Mouse (Mus musculus) adrenal gland (tissue): ENCODE data around the gene Asb13.

ENCODE experiments used
- intact Hi-C: fragments of 180-260 bp; cut with DNase I; formaldehyde crosslinking; loops from one replicate; pipeline ENCODE4 v1.15.1; 2025

Asb13 gene

DNA sequence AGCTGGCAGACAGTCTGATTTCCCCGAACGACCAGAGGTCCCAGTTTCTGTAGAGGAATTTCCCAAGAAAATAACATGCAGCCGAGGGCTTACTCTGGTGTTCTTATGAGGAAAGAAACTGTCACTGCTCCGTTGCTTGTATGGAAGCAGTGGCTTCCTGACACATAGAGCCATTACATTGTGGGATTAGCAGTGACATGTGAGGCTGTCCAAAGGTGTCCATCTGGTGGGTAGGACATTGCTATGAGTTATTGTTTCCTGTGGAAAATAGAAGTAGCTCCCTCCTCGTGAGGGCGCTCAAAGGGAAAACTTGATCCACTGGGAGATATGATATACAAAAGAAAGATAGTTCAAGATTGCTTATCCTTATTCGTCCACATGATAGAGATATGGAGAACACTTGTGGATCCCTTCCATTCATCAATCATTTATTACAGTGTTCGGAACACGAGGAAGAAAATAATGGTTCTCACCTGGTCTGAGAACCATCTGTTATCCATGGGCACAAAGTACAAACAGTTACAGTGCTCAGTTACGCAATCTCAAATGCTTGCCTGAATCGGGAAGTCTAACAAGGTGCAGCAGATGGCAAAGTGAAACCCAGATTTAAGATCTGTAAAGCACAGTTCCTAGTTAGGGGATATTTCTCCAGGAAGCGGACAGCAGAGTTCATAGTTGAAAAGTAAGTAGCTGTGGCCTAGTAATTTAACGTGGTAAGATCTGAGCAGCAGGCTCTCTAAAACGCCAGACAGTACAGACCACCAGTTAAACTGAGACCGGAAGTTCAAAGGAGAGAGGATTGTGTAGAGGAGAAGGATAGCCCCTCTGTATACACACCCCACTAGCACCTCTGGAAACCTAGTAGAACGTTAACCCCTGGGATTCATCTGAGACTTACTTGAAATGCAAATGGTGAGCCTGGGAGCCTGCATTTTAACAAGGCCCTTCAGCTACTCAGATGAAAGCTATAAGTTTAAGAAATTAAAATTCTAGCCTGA is 25.6 kb downstream of the Asb13 start:
- intact Hi-C loops = no loop called here

DNA sequence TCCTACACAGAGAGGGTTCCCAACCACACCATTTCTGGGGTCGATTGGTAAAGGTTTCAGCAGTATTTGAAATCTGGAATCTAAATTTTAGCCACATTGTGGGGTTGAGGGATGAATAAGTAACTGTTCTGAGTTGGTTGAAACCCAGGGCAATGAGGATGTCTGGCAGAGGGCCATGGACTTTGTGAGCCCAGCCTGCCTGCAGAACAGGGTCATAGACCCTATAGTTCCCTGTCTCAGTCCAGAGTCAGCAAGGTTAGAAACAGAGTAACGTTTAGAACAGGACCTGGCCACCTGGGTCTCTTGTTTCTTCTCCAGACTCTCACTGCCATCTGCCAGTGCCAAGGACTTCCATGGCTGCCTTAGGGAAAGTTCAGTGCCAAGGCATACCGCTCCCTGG is 30.4 kb downstream of the Asb13 start:
- intact Hi-C loops = loop anchor here (1.0 to 2.0 kb wide), 2 partner anchors 235 to 337 kb away; no protein-coding TSS in a partner anchor

DNA sequence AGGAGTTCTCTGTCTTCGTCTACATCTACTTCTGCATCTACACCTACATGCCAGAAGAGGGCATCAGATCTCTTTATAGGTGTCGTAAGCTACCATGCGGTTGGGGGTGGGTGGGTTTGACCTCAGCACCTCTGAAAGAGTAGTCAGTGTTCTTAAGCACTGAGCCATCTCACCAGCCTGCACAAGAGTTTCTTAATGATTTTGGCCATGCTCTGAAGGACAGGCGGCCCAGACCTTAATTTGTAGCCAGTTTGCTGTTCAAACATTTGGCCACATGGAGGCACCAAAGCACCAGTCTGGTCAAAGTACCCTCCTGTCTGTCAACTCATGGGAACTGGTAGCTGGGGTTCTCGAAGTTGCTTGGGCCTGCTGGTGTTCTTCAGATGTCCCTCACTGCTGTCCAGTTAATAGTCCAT is 31.5 kb downstream of the Asb13 start:
- intact Hi-C loops = loop anchor here (2.0 kb wide), 1 partner anchor 233 kb away; no protein-coding TSS in a partner anchor

DNA sequence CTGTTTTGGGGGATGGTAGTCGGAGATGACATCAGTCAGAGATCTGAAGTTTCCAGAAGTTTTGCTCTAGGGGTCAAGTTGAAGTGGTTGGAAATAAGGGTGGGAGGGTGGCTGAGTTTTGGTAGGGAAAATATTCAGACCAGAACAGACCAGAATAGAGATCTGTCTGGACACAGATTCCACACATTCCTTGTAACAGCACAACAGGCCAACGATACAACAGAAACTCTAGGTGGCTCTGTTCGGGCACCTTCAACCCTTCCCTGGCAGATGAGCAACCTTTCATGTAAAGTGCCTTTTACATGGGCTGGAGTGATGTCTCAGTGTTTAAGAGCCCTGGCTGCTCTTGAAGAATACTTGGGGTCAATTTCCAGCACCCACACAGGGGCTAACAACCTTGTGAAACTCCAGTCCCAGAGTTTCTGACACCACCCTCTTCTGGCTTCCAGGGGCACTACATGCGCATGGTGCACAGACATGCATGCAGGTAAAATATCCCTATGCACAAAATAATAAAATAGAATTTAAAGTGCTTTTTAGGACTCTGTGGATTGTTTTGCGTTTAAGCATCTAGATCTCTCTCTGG is 33.5 kb downstream of the Asb13 start:
- intact Hi-C loops = loop anchor here (1.0 kb wide), 1 partner anchor 228 kb away; no protein-coding TSS in a partner anchor

DNA sequence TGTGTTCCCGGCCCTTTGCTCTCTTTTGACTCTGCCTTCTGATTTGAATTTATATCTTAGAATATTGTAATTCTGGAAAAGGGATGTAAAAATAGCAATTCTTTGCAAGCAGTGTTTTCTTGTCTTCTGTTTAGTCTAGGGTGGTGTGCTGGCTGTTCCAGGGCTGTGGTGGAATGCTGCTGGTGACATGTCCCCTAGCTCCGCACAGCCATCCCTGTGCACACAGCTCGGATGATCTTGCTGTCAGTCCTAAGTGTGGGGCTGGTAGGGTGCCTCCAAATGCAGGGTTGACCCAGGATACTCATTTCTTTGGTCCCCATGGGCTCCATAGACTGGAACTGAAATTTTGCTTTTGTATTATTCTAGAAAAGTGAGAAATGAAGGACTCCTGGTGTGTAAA is 34.2 kb downstream of the Asb13 start:
- intact Hi-C loops = no loop called here

DNA sequence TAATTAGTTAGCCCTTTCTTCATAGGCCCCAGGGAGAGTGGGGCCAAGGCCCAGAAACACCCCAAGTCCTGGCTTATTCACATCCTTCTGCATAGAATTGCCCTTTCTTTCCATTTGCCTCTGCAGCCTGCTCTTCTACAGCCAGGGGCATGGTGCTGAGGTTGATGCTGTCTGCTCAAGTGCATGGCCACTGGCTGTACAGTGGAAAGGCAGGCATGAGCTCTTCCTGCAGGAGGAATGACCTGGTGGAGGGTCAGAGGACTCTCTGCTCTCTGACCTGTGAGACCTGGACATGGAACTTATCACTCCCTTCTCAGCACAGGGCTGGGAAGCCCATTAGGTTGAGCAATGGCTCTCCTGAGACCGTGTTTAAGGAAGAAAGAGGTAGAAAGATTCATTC is 35.8 kb downstream of the Asb13 start:
- intact Hi-C loops = no loop called here

DNA sequence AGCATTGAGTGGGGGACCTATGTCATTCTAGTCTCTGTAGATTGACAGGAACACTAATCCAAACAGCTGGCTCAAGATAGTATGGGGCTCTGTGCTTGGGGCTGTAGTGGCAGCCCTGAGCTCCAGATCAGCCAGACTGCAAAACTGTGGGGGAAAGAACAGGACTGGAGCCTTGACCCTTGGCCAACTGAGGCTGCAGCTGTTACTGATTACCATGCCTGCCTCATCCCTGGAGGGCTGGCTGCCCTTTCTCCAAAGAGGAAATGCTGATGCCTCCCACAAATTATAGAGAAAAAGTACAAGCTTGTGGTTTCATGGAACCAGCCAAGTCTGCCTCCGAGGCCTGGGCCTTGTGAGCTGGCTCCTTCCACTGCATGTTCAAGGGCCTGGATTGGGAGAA is 36.2 kb downstream of the Asb13 start:
- intact Hi-C loops = no loop called here

DNA sequence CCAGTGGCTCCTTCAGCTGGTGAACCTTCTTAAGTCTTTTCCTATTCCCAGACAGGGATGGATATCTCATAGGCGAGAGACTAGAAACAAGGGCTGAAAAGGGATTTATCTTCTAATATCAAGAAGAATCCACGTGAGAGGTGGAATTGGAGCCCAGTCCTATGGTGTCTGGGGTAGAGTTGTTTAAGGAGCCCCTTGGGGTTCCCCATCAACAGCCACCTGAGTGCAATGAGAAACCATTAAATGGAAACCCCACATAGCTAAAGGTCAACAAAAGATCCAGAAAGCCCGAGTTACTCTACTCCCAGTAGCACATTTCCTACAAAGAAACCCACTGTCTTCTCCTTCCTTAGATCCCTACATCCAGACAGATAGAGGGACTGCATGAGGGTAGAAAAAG is 39.3 kb downstream of the Asb13 start:
- intact Hi-C loops = no loop called here

DNA sequence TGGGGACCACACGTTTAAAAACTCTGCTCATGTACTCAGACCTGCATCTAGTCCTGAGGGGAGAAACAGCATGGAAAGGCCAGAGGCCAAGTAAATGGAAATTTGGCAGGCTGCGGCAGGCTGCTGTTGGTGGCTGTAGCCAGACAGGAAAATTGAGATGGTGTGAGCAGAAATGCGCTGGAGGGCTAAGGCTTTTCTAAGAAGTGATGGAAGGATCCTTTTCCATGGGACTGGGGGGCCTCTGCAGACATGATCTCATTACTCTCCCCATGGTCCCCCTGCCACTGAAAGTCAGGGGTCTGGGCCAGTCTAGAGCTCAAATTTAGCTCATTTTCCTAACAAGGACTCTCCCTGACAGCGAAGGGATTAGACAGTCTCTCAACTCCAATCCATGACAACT is 39.8 kb downstream of the Asb13 start:
- intact Hi-C loops = no loop called here

DNA sequence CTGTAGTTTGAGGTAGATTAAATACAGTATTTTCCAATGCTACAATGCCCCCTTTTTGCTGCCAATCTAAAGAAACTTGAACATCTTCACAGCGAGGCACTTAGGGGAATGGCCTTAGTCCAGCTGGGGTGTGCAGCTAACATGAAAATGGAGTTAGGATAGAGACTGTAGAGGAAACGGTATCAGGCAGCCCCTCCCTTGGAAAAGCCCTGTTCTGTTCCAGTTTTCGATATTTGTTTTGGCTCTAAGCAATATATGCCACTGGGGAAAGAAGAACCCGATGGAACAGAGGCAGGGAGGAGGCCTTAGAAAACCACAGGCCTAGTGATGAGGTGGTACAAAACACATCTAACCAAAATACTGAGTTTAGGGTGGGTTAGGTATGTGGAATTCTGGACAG is 42.0 kb downstream of the Asb13 start:
- intact Hi-C loops = no loop called here

DNA sequence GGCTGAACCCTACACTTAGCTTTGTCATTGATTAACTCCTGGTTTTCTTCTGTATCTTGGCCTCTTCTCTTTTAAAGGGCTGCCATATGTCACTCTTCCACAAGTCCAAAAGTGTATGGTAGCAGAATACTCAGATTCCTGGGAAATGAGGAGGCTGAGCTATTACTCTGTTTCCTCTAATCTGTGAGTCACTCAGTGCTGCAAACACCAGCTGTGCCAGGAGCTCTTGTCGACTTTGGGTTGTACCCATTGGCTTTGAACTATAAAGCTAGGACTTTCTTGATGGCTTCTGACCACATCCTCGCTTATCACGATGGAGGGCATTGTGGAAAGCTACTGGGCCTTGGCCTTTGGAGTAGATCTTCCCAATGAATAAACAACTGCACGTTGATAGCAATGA is 45.3 kb downstream of the Asb13 start:
- intact Hi-C loops = no loop called here

DNA sequence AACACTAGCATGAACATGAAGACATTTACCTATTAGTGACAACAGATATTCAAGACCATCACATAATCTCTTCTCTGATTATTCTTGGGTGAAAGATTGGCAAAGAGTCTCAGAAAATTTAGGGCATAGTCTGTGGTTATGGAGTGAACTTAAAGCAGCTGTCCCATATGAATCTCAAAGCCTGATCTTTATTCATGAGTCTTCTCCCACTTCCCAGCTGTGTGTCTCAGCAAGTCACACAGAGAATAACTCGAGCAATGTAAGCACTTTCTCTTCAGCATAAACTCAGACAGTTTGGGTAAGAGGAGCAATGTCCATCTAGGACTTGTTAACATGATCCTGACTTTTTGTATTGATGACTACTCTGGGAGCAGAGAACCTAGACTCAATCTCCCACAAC is 52.5 kb downstream of the Asb13 start:
- intact Hi-C loops = no loop called here

DNA sequence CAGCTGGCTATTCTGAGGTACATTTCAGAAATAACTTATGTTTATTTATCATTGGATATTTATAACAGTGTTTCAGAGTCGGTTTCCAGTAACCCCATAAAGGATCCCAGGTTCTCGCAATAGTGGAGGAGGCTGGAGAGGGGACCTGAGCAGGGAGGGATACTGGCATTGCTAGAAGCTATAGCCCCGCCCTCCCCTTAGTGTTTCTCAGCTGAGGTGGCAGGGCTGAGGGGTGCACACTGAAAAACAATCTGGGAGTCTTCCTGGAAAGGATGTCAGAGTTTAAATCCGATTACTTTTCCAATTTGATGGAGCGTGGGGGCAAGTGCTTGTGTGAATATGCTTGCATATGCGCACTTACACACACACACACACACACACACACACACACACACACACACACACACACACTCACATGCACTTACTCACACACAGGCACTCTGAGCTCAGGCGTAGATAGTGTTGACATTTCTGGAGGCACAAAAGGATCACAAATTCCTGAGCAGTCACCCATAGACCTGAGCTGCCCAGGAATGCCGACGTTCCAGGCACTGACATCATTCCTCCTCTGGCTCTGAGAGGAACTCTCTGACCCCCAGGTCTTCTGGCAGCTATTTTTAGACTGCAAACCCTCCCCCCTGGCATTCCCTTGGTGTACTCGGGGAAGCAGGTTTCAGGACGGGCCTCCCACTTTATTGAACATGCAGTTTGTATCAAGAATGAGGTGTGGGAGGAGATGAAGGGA is 60.9 kb downstream of the Asb13 start:
- intact Hi-C loops = no loop called here

DNA sequence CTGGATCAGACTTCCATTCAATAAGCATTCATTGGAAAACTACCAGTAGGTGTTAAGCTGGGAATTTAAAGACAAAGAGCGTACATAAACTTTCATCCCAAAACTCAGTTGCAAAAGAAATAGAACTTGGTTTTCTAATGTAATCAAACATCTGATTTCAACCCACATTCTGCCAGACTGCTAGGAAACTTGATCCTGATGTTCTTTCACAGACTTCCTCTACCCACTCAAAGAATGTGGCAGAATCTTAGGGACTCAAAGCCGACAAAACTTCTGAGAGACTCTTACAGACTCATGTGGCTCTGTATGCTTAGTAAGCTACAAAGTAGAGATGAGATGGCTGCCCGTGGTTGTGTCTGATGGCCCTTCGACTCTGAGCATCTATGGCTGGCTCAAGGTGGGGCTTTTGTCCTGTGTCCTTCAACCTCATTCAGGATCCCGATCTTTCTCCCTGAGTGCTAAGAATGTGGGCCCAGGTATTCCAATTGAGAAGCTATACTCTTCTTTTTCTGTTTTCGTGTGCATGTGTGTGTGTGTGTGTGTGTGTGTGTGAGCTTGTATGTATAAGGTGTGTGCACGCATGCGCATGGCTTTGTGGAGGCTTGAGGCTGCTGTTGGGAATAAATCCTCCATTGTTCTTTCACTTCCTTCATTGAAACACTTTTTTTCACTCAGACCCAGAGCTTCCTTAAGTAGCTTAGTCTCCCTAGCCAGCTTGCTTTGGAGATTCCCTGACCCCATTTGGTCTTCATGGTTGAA is 63.3 kb downstream of the Asb13 start:
- intact Hi-C loops = no loop called here

DNA sequence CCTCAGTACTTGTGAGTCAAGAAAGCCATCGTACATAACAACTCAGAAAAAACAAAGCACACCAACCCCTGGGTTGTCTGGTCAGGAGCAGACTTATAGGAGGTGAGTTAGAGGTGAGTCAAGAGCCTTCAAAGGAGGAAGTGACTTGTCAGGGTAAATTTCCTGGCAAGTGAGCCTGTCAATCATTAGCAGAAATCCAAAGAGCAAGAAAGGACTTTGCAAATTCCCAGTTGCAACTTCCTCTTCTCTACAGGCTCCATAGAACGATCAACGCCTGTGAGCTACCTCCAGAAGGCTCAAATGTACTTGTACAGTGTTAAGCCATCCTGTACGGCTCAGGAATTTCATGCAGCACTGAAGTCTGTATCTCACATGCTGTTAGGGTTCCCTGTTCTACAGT is 66.9 kb downstream of the Asb13 start:
- intact Hi-C loops = no loop called here
